Mouse (Mus musculus) heart, embryonic 14.5 days (tissue): ENCODE measurements around the gene Igf2r. TPM values are rescaled to one million over a fixed set of nuclear protein-coding genes. Genes with fewer than 3 reads are reported as not detected.

ENCODE experiments used
- ATAC-seq: fragments of 200-750 bp; cut with Nextera tagmentation; 2 replicates; pipeline ENCODE4 v1.8.0; 2017; ENCODE audit warnings: low read depth, moderate TSS enrichment; ENCODE audit not compliant: insufficient number of reproducible peaks, insufficient read depth, low FRiP score
- H3K27ac ChIP-seq, 2 experiments: fragments of 200-500 bp in 1 of 2; fragments of 300-500 bp in 1 of 2; sonication (generic) in 1 of 2; replicated peaks in 1 of 2; 2 replicates each; pipeline ENCODE4 v1.5.1; 2012 to 2014; ENCODE audit warnings: low read depth in 2 of 2, low read length in 2 of 2, control low read depth in 1 of 2, mild to moderate bottlenecking in 1 of 2, mixed read lengths in 1 of 2; ENCODE audit not compliant: control insufficient read depth in 1 of 2, insufficient read depth in 1 of 2
- H3K27me3 ChIP-seq: fragments of 300-500 bp; sonication (generic); 2 replicates; pipeline ENCODE4 v1.6.1; 2014; ENCODE audit warnings: mild to moderate bottlenecking, low read length, control low read depth; ENCODE audit not compliant: control insufficient read depth, insufficient read depth
- H3K36me3 ChIP-seq: fragments of 300-500 bp; sonication (generic); 2 replicates; pipeline ENCODE4 v1.6.1; 2014; ENCODE audit warnings: mild to moderate bottlenecking, control low read depth, low read length, mixed read lengths; ENCODE audit not compliant: control insufficient read depth, insufficient read depth
- H3K4me1 ChIP-seq, 2 experiments: fragments of 200-500 bp in 1 of 2; fragments of 300-500 bp in 1 of 2; sonication (generic) in 1 of 2; 2 replicates each; pipeline ENCODE4 v1.6.1; 2012 to 2014; ENCODE audit warnings: low read length in 2 of 2, control low read depth in 1 of 2, mixed read lengths in 1 of 2; ENCODE audit not compliant: control insufficient read depth in 2 of 2, insufficient read depth in 2 of 2
- H3K4me2 ChIP-seq: fragments of 300-500 bp; sonication (generic); 2 replicates; pipeline ENCODE4 v1.6.1; 2014; ENCODE audit warnings: mild to moderate bottlenecking, low read length
- H3K4me3 ChIP-seq, 2 experiments: fragments of 200-500 bp in 1 of 2; fragments of 300-500 bp in 1 of 2; sonication (generic) in 1 of 2; 2 replicates each; pipeline ENCODE4 v1.5.1; 2012 to 2014; ENCODE audit warnings: low read length in 2 of 2, mild to moderate bottlenecking in 2 of 2, control low read depth in 1 of 2, low read depth in 1 of 2, moderate library complexity in 1 of 2; ENCODE audit not compliant: control insufficient read depth in 1 of 2, insufficient read depth in 1 of 2
- H3K9ac ChIP-seq: fragments of 300-500 bp; sonication (generic); 2 replicates; pipeline ENCODE4 v1.6.1; 2014; ENCODE audit warnings: mild to moderate bottlenecking, low read length
- H3K9me3 ChIP-seq: fragments of 300-500 bp; sonication (generic); 2 replicates; pipeline ENCODE4 v1.6.1; 2016; ENCODE audit warnings: low read length, control low read depth; ENCODE audit not compliant: control insufficient read depth
- whole genome bisulfite sequencing: fragments of 180-500 bp; shearing (Covaris S2); extraction: QIAGEN DNeasy Blood & Tissue Kit; methylation state at CpG from one replicate; pipeline ENCODE4 v1.1.7; 2014; 5-methylcytosine and 5-hydroxymethylcytosine counted together
- polyA plus RNA-seq: library from polyadenylated mRNA; unstranded; fragments of >200 nt; fragmentation: Nextera tagmentation; extraction: Ambion mirVana; gene quantifications from 2 replicates; pipeline ENCODE4 v1.2.1, GENCODE M21; 2014

The Igf2r gene
- polyA plus RNA-seq, 1 experiment from 2014 or later, result 201 TPM

DNA sequence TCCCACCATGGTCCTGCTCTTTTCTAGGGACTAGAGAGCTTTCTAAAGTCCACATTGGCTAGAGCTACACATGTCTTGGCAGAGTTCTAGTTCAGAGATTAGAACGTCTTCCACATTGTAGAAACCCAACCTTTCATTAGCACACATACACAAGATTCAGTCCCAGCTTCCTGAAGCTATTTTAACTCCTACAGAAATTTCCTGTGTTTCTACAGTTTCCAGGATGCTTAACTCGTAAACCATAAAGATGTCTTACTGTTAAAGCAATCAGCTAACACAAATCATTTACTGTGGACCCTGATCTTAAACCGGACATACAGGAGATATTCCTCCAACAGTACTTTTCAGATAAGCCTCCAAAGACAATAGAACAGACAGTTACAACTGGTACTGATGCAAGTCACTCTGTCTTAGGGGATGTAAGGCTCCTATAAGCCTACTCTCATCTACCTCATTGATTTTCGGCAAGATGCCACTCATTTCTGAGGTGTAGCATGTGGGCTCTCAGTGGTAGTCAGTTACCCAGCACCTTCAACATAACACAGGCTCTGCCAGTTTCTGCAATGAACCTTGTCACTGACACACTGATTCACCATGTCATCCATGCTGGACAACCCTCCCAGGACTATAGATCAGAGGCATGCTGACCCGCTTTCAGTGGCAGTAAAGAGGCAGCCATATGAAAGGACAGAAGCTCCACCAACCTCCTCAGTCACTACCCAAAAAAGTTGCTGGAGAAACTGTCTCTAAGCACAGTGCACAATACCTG lies 48.2 kb downstream of the Igf2r start:
- no peak for ATAC-seq
- H3K27me3 ChIP-seq, result no peaks in the 10 kb centered on the region
- H3K4me1 ChIP-seq, result peaks cover 42 to 82% of the 10 kb centered on the region in 2 experiments
- peak overlapping the region; percentile 19 to 65; a peak in 3 of 4 replicates for H3K27ac ChIP-seq
- no peak overlapping the region for H3K4me3 ChIP-seq
- no peak overlapping the region for H3K4me2 ChIP-seq
- H3K36me3 ChIP-seq, result peaks cover 94% of the 10 kb centered on the region
- WGBS, result 61% methylated on average over 5 of the region's 5 CpGs
- H3K9me3 ChIP-seq, result no peaks in the 10 kb centered on the region
- no peak overlapping the region for H3K9ac ChIP-seq

DNA sequence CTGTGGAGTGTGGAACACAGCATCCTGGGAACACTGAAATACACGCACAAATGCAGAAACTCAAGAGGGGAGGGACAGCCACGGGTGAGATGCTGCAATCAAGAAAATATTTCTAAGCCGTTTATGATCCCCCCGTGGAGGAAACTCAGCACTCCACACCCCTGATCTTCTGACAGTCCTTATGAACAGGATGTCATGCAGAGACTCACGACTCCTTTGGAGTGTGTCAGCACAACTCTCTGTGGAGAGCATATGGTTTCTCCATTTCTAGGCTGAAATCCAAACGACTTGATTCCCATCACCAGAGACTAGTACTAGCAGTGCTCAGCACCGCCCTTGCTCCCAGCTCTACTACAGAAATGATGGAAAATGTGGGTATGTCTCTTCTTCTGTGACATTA lies 51.2 kb downstream of the Igf2r start:
- Histone ChIP-seq H3K9me3 (no peaks in the 10 kb centered on the region), H3K9ac (no peak overlapping the region), H3K27me3 (no peaks in the 10 kb centered on the region), H3K36me3 (peaks cover 100% of the 10 kb centered on the region), H3K4me1 (peaks cover 17 to 65% of the 10 kb centered on the region in 2 experiments), H3K4me2 (no peak overlapping the region), H3K4me3 (no peak overlapping the region), H3K27ac (peak overlapping the region in 1 of 2 experiments; percentile 57; a peak in 1 of 4 replicates)
- WGBS, result 46% methylated on average over 7 of the region's 7 CpGs
- ATAC-seq, result no peak

DNA sequence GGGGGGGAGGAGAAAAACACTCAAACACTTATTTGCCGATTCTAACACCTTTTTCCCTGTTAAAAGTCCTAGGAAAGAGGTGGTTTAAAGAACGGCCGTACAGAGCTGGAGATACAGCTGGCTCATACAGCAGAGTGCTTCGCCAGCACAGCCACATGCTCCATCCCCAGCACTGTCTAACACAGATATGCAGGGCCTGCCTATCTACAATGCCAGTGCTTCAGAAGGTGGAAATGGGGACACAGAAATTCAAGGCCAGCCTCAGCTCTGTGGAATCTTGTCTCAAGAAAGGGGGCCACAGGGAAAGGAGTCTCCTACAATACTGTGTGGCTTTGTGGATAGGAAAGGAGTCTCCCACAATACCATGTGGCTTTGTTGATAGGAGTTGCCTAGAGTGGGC lies 52.0 kb downstream of the Igf2r start:
- H3K4me2 ChIP-seq, result no peak overlapping the region
- 56% methylated on average over 4 of the region's 4 CpGs for WGBS
- peak overlapping the region; percentile 11 to 57; a peak in 2 of 4 replicates for H3K27ac ChIP-seq
- peaks cover 100% of the 10 kb centered on the region for H3K36me3 ChIP-seq
- peak overlapping the region; percentile 1; the same call in 1 of the 2 replicates for H3K9ac ChIP-seq
- H3K27me3 ChIP-seq, result no peaks in the 10 kb centered on the region
- H3K4me3 ChIP-seq, result no peak overlapping the region
- H3K9me3 ChIP-seq, result no peaks in the 10 kb centered on the region
- peaks cover 13 to 57% of the 10 kb centered on the region in 2 experiments for H3K4me1 ChIP-seq
- no peak for ATAC-seq

DNA sequence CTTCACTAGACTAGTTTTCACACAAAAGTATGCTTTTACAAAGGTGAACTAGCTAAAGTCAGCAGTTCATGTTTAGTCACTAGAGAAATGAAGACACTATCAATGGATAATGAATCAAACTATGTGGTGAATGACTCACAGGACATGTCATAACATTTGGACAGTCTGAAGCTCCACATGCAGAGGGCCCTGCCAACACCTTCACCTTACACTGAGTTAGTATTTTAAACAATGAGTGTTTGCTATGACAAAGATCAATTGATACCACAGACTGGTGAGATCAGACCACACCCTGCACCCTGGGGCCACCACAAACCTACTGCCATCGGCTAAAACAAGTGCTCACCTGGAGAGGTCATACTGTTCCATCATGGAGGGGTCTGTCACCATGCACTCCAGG lies 54.4 kb downstream of the Igf2r start:
- Histone ChIP-seq H3K4me2 (no peak overlapping the region), H3K4me1 (peaks cover 5 to 34% of the 10 kb centered on the region in 2 experiments; a peak in 3 of 4 replicates), H3K27me3 (no peaks in the 10 kb centered on the region), H3K36me3 (peaks cover 100% of the 10 kb centered on the region), H3K9me3 (no peaks in the 10 kb centered on the region), H3K27ac (no peak overlapping the region), H3K4me3 (no peak overlapping the region), H3K9ac (no peak overlapping the region)
- ATAC-seq, result no peak
- 52% methylated on average over 1 of the region's 1 CpGs for WGBS

DNA sequence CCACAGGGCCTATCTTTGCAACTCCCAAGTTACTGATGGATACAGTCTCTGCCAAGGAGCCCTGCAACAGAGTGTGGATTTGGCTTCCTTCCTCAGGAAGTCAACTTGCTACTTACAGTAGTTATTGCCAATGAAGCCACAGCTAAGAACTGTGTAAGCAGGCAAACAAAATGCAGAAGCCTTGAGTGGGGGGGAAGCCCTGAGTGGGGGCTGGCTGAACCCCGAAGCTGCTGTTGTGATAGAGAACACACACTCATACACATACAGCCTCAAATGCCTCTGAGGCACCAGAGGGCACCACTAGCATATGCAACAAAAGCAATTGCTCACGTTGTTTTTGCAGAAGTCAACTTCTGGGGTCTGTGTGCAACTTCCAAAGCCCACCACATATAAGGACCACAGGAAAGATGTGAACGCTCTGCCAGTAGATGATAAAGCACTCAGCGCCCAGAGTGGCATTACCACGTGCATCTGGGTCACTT lies 55.3 kb downstream of the Igf2r start:
- WGBS, result 55% methylated on average over 5 of the region's 5 CpGs
- H3K4me3 ChIP-seq, result no peak overlapping the region
- H3K9me3 ChIP-seq, result no peaks in the 10 kb centered on the region
- no peaks in the 10 kb centered on the region for H3K27me3 ChIP-seq
- H3K27ac ChIP-seq, result 0 out of 4 replicates have a peak overlapping the region, but pooled peaks of 1 of the 2 experiments have one; percentile 16
- no peak for ATAC-seq
- H3K4me2 ChIP-seq, result no peak overlapping the region
- peaks cover 4 to 29% of the 10 kb centered on the region in 2 experiments; a peak in 3 of 4 replicates for H3K4me1 ChIP-seq
- peaks cover 100% of the 10 kb centered on the region for H3K36me3 ChIP-seq
- no peak overlapping the region for H3K9ac ChIP-seq

DNA sequence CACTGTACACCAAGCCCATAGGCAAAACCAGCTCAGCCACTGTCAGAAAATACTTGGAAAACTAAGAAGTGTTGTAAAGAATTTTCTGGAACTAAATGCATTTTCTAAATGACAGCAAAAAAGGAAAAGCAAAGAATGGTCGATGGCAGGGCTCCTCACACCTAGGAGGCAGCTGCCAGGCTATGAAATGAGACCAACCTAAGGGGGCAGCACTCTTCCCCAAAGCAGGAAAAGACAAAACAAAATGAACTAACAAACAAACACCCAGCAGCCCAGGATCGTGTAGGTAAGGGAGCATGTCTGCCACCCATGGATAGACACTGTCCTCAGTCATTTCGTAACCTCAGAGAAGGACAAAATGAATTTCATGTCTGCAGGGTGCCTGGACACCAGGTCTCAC lies 56.5 kb downstream of the Igf2r start:
- H3K4me1 ChIP-seq, result peaks cover 4 to 25% of the 10 kb centered on the region in 2 experiments; a peak in 3 of 4 replicates
- WGBS, result 76% methylated on average over 3 of the region's 3 CpGs
- H3K36me3 ChIP-seq, result peaks cover 100% of the 10 kb centered on the region
- H3K4me3 ChIP-seq, result no peak overlapping the region
- no peak overlapping the region for H3K9ac ChIP-seq
- H3K27me3 ChIP-seq, result no peaks in the 10 kb centered on the region
- no peaks in the 10 kb centered on the region for H3K9me3 ChIP-seq
- H3K27ac ChIP-seq, result 0 out of 4 replicates have a peak overlapping the region, but pooled peaks of 1 of the 2 experiments have one; percentile 19
- H3K4me2 ChIP-seq, result no peak overlapping the region
- ATAC-seq, result no peak

DNA sequence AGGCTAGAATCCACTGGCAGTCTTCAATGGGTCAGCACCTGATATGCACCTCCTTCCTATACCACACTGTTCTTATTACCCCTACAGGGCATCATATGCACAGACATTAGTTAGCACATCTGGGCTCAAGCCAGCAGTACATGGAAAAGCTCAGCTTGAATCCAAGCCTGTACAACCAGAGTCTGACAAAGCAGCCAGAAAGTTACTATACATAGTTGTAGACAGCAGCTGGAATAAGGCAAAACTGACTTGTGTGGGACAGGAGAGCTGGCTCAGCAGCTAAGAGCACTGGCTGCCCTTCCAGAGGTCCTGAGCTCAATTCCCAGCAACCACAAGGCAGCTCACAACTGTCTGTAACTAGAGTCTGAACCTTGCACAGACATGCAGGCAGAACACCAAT lies 57.3 kb downstream of the Igf2r start:
- Histone ChIP-seq H3K4me2 (no peak overlapping the region), H3K4me1 (peaks cover 2 to 19% of the 10 kb centered on the region in 2 experiments; a peak in 3 of 4 replicates), H3K27ac (no peak overlapping the region), H3K27me3 (no peaks in the 10 kb centered on the region), H3K9me3 (no peaks in the 10 kb centered on the region), H3K9ac (no peak overlapping the region), H3K4me3 (no peak overlapping the region), H3K36me3 (peaks cover 100% of the 10 kb centered on the region)
- no peak for ATAC-seq
